Mouse (Mus musculus) spleen, adult 2 months (tissue): Measurements from ENCODE around the gene Ppil1. TPM values are rescaled to one million over a fixed set of nuclear protein-coding genes. Genes with fewer than 3 reads are reported as not detected.

Experiments
- DNase-seq, 2 experiments: peaks; one replicate each; pipeline versions ENCODE4 v3.0.0 to v3.0.0-alpha.2; 2012 to 2021; ENCODE audit warnings: low spot score in 2 of 2, low read depth in 1 of 2
- H3K27ac ChIP-seq: fragments of 200-500 bp; 2 replicates; pipeline ENCODE4 v1.5.1; 2012; ENCODE audit warnings: low read length, inconsistent platforms; ENCODE audit not compliant: insufficient read depth
- H3K27me3 ChIP-seq: fragments of 200-500 bp; 2 replicates; pipeline ENCODE4 v1.6.1; 2012; ENCODE audit warnings: mild to moderate bottlenecking, moderate library complexity, low read length, inconsistent platforms; ENCODE audit not compliant: control insufficient read depth, insufficient read depth
- H3K36me3 ChIP-seq: fragments of 200-500 bp; 2 replicates; pipeline ENCODE4 v1.6.1; 2012; ENCODE audit warnings: mild to moderate bottlenecking, low read length, inconsistent platforms; ENCODE audit not compliant: control insufficient read depth, insufficient read depth
- H3K4me1 ChIP-seq: fragments of 200-500 bp; 2 replicates; pipeline ENCODE4 v1.6.1; 2011; ENCODE audit warnings: inconsistent platforms; ENCODE audit not compliant: control insufficient read depth, insufficient read depth, insufficient read length
- H3K4me3 ChIP-seq: fragments of 200-500 bp; 2 replicates; pipeline ENCODE4 v1.5.1; 2011; ENCODE audit warnings: mild to moderate bottlenecking, inconsistent platforms; ENCODE audit not compliant: insufficient read depth, insufficient read length; ENCODE audit errors: extremely low read depth
- CTCF ChIP-seq: fragments of 200-500 bp; IDR thresholded peaks from 2 replicates; pipeline ENCODE4 v1.5.1; 2011; ENCODE audit warnings: mild to moderate bottlenecking, inconsistent platforms; ENCODE audit not compliant: insufficient read depth, insufficient read length, insufficient replicate concordance; ENCODE audit errors: extremely low read depth
- POLR2A ChIP-seq: fragments of 200-500 bp; IDR thresholded peaks from 2 replicates; pipeline ENCODE4 v1.6.1; 2011; ENCODE audit warnings: low read depth, low read length, inconsistent platforms
- WGBS: fragments of 180-500 bp; shearing (Covaris S2); methylation state at CpG from one replicate; pipeline ENCODE4 v1.1.7; 2018; 5-methylcytosine and 5-hydroxymethylcytosine counted together
- polyA plus RNA-seq: library from polyadenylated mRNA; depleted of rRNA; stranded (reverse); fragments of >200 nt; gene quantifications from 2 replicates; pipeline ENCODE4 v1.2.3, GENCODE M21; 2012

Gene Ppil1
- polyA plus RNA-seq, 1 experiment: 24.8 TPM

DNA sequence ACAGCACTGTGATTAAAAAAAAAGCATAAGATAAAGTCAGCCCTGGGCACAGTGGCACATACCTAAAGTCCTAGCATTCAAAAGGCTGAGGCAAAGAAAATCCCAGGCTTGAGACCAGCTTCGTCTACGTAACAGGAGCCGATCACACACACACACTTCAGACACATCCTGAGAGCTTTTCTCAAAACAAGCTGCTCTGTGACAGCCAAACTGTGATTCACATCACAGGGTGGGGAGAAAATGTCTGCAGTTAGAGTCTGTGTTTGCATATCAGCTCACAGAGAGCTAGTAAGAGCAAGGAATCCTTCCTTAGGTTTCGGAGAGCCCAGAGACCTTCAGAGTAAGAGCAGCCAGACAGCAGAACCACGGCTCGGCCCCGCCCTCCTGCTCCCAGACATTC, 36.9 kb upstream of the Ppil1 start:
- H3K27ac ChIP-seq: no peak overlapping the region
- no peaks in the 10 kb centered on the region for H3K27me3 ChIP-seq
- no peak for TF ChIP-seq CTCF
- no peak for TF ChIP-seq POLR2A
- H3K4me3 ChIP-seq: no peak overlapping the region
- WGBS: 92% methylated on average over 7 of the region's 7 CpGs
- peaks cover 31% of the 10 kb centered on the region; the same call in 1 of the 2 replicates for H3K4me1 ChIP-seq
- no peak for DNase-seq
- H3K36me3 ChIP-seq: peaks cover 31% of the 10 kb centered on the region

DNA sequence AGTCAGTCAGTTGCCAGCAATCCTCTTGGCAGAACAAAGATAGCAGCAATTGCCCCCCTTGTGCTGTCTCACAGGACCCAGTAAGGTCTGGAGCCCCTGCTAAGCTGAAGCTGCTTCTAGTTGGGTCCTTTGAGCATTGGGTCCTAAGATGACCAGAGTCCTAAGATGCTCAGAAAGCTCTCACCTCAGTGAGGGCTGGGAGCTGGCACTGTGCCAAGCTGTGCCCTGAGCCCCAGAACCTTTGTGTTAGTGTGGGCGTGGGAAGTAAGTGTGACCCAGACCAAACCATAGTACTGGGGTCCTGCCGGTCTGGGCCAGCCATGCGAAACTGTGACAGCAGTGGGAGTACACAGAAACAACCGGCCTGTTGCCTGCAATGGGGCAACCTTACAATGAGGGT, 35.3 kb upstream of the Ppil1 start:
- H3K27me3 ChIP-seq: no peaks in the 10 kb centered on the region

DNA sequence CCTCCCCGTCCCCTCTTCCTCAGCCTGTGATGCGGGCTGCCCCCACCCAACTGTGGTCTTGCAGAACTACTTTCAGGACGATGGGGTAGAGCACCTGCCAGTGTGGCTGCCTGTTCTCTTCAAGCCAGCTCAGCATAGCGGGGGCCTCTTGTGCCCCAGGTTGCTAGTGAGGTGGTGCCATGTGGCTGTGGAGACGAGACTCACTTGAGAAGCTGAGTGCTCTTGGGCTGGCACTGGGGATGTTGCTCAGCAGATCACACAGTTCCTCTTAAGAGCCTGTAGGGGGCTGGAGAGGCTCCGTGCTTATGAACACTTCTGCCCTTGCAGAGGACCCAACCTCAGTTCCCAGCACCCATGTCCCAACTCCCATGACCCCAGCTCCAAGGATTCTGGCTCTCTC, 33.8 kb upstream of the Ppil1 start:
- Histone ChIP-seq H3K36me3 (peaks cover 41% of the 10 kb centered on the region), H3K27ac (no peak overlapping the region)

More for the DNA sequence above, 35.3 kb upstream of the Ppil1 start:
- TF ChIP-seq POLR2A: no peak
- TF ChIP-seq CTCF: no peak
- 90% methylated on average over 4 of the region's 4 CpGs for WGBS
- Histone ChIP-seq H3K4me1 (peaks cover 15% of the 10 kb centered on the region; the same call in 1 of the 2 replicates), H3K27ac (no peak overlapping the region), H3K36me3 (peaks cover 37% of the 10 kb centered on the region), H3K4me3 (no peak overlapping the region)
- no peak for DNase-seq

DNA sequence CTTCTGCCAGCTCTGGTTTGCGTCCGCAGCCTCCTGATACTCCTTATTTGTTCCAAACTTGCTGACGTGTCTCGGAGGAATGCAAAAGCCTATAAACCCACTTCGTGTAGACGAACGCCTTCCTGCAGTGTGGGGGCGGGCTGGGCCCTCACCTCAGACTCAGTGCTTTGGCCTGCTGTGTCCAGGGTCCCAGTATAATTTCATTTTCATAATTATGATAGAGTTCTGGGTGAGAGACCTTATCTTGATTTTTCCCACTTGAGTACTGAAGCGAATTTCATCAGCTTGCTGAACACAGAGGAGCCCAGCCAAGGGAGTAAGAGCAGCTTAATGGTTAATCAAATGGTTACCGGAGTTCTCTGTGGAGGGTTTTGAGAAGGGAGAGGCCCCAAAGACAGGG, 33.3 kb upstream of the Ppil1 start:
- DNase-seq: no peak
- WGBS: 90% methylated on average over 10 of the region's 10 CpGs
- Histone ChIP-seq H3K27me3 (no peaks in the 10 kb centered on the region), H3K36me3 (peaks cover 41% of the 10 kb centered on the region), H3K27ac (no peak overlapping the region), H3K4me1 (no peaks in the 10 kb centered on the region; the same call in 1 of the 2 replicates), H3K4me3 (no peak overlapping the region)
- no peak for TF ChIP-seq CTCF
- TF ChIP-seq POLR2A: no peak

More for the DNA sequence above, 33.8 kb upstream of the Ppil1 start:
- Histone ChIP-seq H3K4me3 (no peak overlapping the region), H3K4me1 (peaks cover under 1% of the 10 kb centered on the region; the same call in 1 of the 2 replicates), H3K27me3 (no peaks in the 10 kb centered on the region)
- DNase-seq: no peak
- 66% methylated on average over 6 of the region's 6 CpGs for WGBS
- TF ChIP-seq POLR2A (no peak), CTCF (no peak)

DNA sequence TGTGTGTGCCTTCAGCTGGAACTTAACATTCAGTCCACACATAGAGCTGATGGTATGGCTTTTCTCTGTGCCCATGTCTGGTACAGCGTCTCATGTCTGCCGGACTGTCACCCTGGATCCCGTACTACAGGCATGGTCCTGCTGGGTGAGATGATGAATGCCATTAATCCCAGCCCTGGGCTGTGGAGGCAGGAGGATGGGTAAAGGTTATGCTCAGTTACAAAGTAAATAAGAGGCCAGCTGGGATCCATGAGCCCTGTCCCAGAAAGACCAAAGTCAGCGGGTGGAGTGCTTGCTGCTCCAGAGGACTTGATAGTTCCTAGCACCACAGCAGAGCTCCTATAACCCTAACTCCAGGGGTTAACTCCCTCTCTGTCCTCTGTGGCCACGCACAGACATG, 31.8 kb upstream of the Ppil1 start:
- TF ChIP-seq POLR2A: no peak
- no peak for TF ChIP-seq CTCF
- Histone ChIP-seq H3K36me3 (peaks cover 39% of the 10 kb centered on the region), H3K27ac (no peak overlapping the region), H3K4me1 (peaks cover 6% of the 10 kb centered on the region), H3K4me3 (no peak overlapping the region), H3K27me3 (no peaks in the 10 kb centered on the region)
- WGBS: 94% methylated on average over 5 of the region's 5 CpGs
- no peak for DNase-seq

DNA sequence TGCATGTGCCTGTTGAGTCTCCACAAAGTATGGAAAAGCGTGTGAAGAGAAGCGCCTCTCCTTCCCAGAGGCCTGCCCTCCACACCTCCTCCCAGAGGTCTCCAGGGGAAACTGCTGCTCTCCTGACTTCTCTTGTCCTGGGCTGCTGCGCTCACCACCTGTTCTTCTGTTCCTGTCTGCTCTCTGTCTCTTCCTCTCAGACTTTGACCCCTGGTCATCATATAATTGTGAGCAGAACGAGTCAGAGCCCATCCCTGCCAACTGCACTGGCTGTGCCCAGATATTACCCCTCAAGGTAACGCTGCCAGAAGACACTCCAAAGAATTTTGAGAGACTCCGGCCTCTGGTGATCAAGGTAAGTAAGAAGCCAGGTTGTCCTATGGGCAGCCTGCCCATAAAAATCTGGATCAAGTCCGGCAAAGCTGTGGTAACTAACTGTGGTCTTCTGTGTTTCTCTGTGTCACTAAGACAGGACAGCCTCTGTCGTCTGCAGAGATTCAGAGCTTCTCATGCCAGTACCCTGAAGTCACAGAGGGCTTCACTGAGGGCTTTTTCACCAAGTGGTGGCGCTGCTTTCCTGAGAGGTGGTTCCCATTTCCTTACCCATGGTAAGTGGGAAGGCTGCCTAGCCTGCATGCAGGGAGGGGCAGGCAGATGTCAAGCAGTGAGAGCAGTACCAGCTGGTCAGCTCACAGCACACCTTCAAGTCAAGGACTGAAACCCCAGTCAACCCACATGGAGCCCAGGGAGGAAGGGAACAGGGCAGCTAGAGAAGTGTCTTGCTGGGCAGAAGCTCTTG, 30.0 kb upstream of the Ppil1 start:
- TF ChIP-seq CTCF (no peak), POLR2A (no peak)
- Histone ChIP-seq H3K4me1 (peaks cover 6% of the 10 kb centered on the region), H3K27me3 (no peaks in the 10 kb centered on the region), H3K4me3 (no peak overlapping the region), H3K36me3 (peaks cover 37% of the 10 kb centered on the region), H3K27ac (no peak overlapping the region)
- 89% methylated on average over 9 of the region's 9 CpGs for WGBS
- no peak for DNase-seq

DNA sequence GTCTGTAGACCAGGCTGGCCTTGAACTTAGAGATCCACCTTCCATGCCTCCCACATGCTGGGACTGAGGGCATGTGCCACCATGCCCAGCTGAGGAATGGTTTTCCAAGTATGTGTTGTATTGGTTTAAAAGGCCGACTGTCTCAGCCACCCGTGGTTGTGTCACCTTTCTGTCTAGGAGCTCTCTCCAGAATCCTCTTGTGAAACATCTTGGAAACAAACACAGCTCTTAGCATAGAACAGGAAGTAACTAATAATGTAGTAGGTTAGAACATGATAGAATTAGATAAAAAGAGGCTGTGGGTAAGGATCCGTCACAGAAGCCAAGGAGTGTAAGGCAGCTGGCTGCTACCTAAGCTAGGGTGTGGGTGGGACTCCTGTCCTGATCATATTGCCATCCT, 29.0 kb upstream of the Ppil1 start:
- DNase-seq: no peak
- 72% methylated on average over 3 of the region's 3 CpGs for WGBS
- H3K27ac ChIP-seq: no peak overlapping the region

More for the DNA sequence above, 29.0 kb upstream of the Ppil1 start:
- Histone ChIP-seq H3K36me3 (peaks cover 32% of the 10 kb centered on the region), H3K4me3 (no peak overlapping the region), H3K4me1 (peaks cover 6% of the 10 kb centered on the region), H3K27me3 (no peaks in the 10 kb centered on the region)
- no peak for TF ChIP-seq CTCF
- TF ChIP-seq POLR2A: no peak
